Mouse (Mus musculus) layer of hippocampus, adult 2 months (tissue): ENCODE measurements around the gene Fnbp1l. TPM values are rescaled to one million over a fixed set of nuclear protein-coding genes. Genes with fewer than 3 reads are reported as not detected.

Experiments used
- DNase-seq, 2 experiments: peaks; one replicate each; pipeline ENCODE4 v3.0.0; 2022; ENCODE audit warnings: low spot score in 2 of 2
- H3K27ac ChIP-seq: fragments of 200-600 bp; 2 replicates; pipeline ENCODE4 v1.8.1; 2022
- H3K4me3 ChIP-seq: fragments of 200-600 bp; 2 replicates; pipeline ENCODE4 v1.8.1; 2022; ENCODE audit warnings: mild to moderate bottlenecking
- CTCF ChIP-seq: fragments of 200-600 bp; conservative IDR thresholded peaks from 2 replicates; pipeline ENCODE4 v1.8.1; 2022; ENCODE audit warnings: antibody characterized with exemption, mild to moderate bottlenecking, moderate library complexity
- total RNA-seq, 2 experiments: library from RNA; stranded (reverse); gene quantifications; 2 replicates each; pipeline ENCODE4 v1.2.3; 2021

Gene Fnbp1l
- total RNA-seq, 2 experiments from 2014 or later = 29.6 to 31.8 TPM

DNA sequence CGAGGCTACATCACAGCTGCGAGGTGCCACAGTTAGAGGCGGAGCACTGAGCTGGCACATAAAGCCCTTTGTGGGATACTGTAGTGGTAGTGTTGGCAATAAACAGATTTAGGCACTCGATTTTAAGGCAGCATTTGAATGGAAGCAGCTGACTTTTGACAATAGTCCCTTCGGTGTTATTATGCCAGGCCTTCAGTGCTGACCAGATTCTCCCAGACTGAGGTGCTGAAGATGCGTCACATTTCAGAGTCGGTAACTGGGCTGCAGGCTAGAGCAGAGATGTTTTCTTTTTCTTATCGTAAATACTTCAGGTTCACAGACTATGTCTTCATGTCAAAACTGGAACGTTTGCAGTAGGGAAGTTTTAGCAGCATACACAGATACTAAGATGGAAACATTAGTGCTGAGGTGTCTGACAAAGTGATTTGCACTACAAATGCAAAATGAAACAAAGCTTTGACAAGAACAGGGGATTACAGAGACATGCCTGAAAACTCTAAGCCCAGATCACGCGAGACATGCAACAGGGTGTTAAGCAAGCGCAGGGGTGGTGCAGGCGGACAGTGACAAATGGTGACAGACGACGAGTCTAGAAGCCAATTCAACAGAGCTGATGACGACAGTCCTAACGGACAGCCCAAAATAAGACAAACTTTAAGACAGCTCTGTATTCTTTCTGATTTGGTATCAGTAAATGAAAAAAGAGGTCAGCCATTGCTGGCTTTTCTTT lies 79.4 kb downstream of the Fnbp1l start:
- no peak for DNase-seq
- no peak overlapping the region for H3K27ac ChIP-seq

DNA sequence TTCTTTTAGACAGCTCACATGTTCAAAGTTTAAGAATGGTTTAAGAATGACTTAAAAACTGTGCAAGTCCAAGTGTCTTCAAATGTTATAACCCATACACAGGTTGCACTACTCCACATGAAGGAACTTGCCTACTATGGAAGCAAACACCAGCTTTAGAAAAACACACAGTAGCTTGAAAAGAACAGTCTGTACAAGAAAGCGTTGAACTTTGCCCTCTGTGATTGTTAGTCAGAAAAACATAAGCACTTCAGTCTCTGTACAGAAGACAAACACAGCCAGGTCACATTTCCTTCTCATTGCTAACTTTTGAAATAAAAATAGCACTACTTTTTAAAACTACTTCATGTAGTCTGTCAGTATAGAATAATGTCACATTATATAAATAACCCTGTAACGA lies 80.7 kb downstream of the Fnbp1l start:
- no peak overlapping the region for H3K4me3 ChIP-seq
- DNase-seq = no peak
- no peak for TF ChIP-seq CTCF
- no peak overlapping the region for H3K27ac ChIP-seq

More for the DNA sequence above, 79.4 kb downstream of the Fnbp1l start:
- TF ChIP-seq CTCF = no peak
- H3K4me3 ChIP-seq = no peak overlapping the region

GRCm38 (mm10) chr3:122535938-122536703 lies 83.4 kb downstream of the Fnbp1l start:
- no peak for TF ChIP-seq CTCF
- DNase-seq = no peak
- H3K4me3 ChIP-seq = no peak overlapping the region
- H3K27ac ChIP-seq = no peak overlapping the region

DNA sequence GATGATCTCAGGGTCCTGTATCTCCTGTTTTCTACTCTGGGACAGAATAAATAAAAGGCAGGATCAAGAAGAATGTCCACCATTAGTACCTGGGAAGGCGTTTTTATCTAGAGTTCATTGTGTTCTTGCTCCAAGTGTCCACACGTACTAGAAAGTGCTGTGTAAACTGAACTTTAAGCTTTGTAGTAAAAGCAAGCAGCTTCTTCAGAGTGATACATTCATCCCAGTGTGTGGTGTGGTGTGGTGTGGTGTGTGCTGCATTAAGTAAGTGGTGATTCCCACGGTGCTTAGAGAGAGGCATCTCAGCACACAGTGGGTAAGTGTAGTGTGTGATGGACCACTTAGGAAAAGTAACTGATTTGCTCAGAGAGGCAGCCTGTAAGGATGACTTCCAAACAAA lies 91.0 kb downstream of the Fnbp1l start:
- Histone ChIP-seq H3K27ac (no peak overlapping the region), H3K4me3 (no peak overlapping the region)
- DNase-seq = no peak
- TF ChIP-seq CTCF = no peak

- no peak overlapping the region for H3K4me3 ChIP-seq
- no peak for DNase-seq
- no peak for TF ChIP-seq CTCF
- H3K27ac ChIP-seq = no peak overlapping the region
These were observed 98.2 kb downstream of the Fnbp1l start for GRCm38 (mm10) chr3:122521294-122521693.

- Histone ChIP-seq H3K27ac (no peak overlapping the region), H3K4me3 (no peak overlapping the region)
- no peak for TF ChIP-seq CTCF
- DNase-seq = no peak
These were observed 98.6 kb downstream of the Fnbp1l start for GRCm38 (mm10) chr3:122520875-122521274.

GRCm38 (mm10) chr3:122520365-122520764 lies 99.2 kb downstream of the Fnbp1l start:
- no peak for TF ChIP-seq CTCF
- DNase-seq = no peak
- Histone ChIP-seq H3K4me3 (no peak overlapping the region), H3K27ac (no peak overlapping the region)

GRCm38 (mm10) chr3:122519082-122519481 lies 100.4 kb downstream of the Fnbp1l start:
- no peak overlapping the region for H3K27ac ChIP-seq

GRCm38 (mm10) chr3:122518231-122518736 lies 101.2 kb downstream of the Fnbp1l start:
- Histone ChIP-seq H3K4me3 (no peak overlapping the region), H3K27ac (no peak overlapping the region)
- DNase-seq = no peak
- TF ChIP-seq CTCF = no peak

More at GRCm38 (mm10) chr3:122519082-122519481, 100.4 kb downstream of the Fnbp1l start:
- no peak overlapping the region for H3K4me3 ChIP-seq
- no peak for DNase-seq
- TF ChIP-seq CTCF = no peak

DNA sequence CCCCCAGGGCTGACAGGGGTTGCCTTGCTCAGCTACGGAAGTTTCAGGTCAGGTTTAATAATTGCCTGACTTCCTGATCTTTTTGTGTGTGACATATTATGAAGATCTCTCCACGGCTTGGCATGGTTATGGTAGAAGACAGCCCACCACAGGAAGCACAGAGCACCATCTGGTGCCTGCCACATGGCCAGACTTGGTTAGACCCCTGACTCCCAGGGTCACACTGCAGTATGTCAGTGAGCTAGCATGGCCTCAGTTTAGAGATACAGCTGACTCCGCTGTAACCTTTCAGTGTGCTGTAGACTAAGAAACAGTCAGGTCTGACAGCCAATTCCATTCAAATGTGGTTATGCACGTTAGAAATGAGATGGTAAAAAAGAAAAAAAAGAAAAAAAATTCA lies 101.8 kb downstream of the Fnbp1l start:
- Histone ChIP-seq H3K4me3 (no peak overlapping the region), H3K27ac (no peak overlapping the region)
- no peak for TF ChIP-seq CTCF
- no peak for DNase-seq

GRCm38 (mm10) chr3:122516327-122516695 lies 103.2 kb downstream of the Fnbp1l start:
- no peak for TF ChIP-seq CTCF
- Histone ChIP-seq H3K4me3 (no peak overlapping the region), H3K27ac (no peak overlapping the region)
- no peak for DNase-seq

- no peak for TF ChIP-seq CTCF
- no peak for DNase-seq
- no peak overlapping the region for H3K4me3 ChIP-seq
- no peak overlapping the region for H3K27ac ChIP-seq
These were observed 103.8 kb downstream of the Fnbp1l start for GRCm38 (mm10) chr3:122515568-122516326.
